Mouse (Mus musculus): ENCODE measurements around the gene Pdzrn3.

Pdzrn3 gene

DNA sequence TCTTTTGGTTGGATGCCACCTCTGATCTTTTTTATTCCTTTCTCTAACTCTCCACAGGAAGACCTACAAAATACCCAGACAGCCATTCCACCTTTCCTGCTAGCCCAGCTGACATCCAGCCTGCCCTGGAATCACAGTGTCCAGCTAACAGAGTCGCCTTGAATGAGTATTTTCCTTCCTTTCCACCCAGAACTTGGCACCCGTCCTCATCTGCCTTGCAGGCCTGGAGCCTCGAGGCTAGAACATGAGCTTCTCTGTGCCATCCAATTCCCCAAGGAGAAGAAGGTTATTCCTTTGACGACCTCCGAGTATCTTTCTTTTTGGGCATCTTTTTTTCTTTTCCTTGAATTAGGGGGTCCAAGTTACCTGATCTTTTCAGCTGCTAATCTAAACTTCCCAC, 181.8 kb downstream of the Pdzrn3 start:
- DNase-seq (ENCODE audit: low spot score): no peak

- no peak for DNase-seq (ENCODE audit: low spot score)
These were observed 183.2 kb downstream of the Pdzrn3 start for GRCm38 (mm10) chr6:101194386-101194925.

- no peak for DNase-seq (ENCODE audit: low spot score)
These were observed 186.1 kb downstream of the Pdzrn3 start for GRCm38 (mm10) chr6:101191576-101191975.

DNA sequence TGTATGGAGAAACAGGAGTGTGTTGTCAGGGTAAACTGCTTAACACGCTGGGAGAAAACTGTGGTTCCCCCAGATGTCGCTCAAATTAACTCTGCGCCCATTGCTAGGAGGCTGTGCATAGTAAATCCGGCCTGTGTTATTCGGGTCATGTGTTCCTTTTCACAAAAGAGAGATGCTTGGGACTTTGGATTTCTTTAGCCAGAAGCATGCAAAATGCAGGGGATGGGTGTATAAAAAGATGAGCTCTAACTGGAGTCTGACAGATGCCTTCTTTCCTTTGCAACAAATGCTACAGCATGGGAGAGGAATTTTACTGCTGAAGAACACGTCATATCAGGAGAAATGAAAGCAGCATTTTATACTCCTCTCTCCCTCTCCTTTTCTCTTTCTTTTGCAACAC, 190.4 kb downstream of the Pdzrn3 start:
- no peak for DNase-seq (ENCODE audit: low spot score)

GRCm38 (mm10) chr6:101186887-101187286, 190.8 kb downstream of the Pdzrn3 start:
- no peak for DNase-seq (ENCODE audit: low spot score)

DNA sequence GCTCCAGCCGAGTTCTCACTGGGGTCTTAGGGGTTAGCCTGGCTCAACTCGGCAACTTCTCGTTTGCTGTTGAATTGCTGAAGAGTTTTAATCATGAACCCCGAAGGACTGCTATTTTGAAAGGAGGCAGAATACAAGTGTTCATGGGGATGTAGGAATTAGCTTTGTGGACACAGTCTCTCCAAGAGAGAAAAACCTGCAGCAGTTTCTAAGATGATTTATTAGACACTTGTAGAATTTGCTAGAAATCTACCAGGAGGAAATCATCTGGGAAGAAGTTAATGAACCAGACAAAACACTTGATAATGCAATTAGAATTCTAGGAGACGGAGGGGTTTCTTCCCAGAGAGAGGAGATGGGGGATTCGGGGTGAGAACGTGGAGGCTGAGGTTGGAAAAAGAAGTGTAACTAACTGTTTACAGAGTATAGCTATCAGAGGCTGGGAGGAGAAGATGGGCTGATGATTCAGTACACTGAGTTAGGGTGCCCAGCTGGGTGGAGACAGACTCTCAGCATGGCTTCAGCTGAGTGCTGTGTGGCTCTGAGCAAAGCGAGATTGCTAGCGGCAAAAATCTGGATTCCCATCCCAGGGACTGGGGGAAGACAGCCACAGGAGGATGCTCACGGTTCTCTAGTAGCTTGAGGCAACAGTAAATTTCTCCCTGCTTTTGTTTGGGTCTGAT, 193.5 kb downstream of the Pdzrn3 start:
- DNase-seq (ENCODE audit: low spot score): no peak

DNA sequence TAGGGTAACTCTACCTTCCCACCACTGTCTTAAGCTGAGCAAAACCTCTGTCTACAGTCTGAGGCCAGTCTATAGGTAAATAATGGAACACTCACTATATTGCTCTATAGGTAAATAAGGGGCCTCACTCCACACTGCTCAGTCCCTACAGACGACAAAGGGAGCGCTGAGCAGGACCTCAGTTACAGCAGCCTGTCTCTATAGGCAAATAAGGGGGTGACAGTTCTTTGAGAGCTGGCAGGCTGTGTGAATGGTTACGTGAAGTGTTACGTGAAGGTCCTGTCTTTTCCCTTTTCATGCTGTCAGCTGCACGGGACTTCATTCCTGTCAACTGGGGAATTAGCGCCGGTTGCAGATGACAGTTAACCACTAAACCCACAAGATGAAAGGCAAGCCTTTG, 207.0 kb downstream of the Pdzrn3 start:
- no peak for DNase-seq (ENCODE audit: low spot score)

DNA sequence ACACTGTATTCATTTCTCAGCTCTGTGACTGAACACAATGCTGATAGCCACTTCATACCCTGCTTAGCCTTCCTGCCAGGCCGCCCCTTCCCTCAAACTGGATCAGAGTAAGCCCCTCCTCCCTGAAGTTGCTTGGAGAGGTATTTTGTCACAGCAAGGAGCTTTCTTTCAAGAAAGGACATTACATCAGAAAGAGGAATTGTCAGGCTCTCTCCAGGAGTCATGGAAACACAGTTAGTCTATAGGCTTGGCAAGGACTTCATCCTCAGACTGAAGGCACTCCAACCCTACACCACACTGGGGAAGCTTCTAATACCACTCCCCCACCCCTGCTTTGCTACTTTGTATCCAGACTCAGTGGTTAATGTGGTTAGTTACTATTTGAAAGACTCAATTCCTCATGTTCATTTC, 224.2 kb downstream of the Pdzrn3 start:
- no peak for DNase-seq (ENCODE audit: low spot score)

DNA sequence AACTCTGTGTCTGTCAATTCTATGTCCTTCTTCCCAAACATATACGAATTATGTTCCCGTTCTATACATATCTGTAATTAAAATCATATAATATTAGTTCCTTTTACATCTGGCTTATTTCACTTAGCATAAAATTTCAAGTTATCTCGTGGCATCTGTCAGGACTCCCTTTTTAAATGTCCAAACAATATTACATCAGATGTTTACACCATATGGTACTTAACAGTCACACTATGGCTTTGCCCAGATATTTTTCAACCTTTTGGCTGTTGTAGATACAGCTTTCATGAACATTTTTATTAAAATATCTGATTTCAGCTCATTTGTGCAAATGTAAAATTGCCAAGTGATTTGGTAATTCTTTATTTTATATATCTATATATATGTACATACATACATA, 242.3 kb downstream of the Pdzrn3 start:
- no peak for DNase-seq (ENCODE audit: low spot score)

DNA sequence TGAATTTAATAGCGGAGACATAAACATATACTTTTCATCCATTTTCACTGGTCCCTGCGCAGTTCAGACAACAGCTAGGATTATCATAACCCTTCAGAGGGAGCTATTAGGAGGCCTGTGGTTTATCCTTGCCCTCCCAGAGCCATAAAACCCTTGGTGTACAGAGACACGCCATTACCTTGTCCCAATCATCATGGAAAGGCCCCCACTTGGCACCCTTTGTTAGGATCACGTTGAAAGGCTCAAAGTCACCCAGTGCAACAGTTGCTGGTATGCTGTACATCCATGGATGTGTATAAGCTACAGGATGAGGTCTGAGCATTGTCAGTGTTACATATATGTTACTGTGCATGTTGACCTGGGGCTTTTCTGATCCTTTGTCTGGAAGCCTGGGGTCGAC, 252.3 kb downstream of the Pdzrn3 start:
- no peak for DNase-seq (ENCODE audit: low spot score)

GRCm38 (mm10) chr6:101108951-101109350, 268.7 kb downstream of the Pdzrn3 start:
- no peak for DNase-seq (ENCODE audit: low spot score)

- DNase-seq (ENCODE audit: low spot score): no peak
These were observed 274.2 kb downstream of the Pdzrn3 start for GRCm38 (mm10) chr6:101103506-101103905.

DNA sequence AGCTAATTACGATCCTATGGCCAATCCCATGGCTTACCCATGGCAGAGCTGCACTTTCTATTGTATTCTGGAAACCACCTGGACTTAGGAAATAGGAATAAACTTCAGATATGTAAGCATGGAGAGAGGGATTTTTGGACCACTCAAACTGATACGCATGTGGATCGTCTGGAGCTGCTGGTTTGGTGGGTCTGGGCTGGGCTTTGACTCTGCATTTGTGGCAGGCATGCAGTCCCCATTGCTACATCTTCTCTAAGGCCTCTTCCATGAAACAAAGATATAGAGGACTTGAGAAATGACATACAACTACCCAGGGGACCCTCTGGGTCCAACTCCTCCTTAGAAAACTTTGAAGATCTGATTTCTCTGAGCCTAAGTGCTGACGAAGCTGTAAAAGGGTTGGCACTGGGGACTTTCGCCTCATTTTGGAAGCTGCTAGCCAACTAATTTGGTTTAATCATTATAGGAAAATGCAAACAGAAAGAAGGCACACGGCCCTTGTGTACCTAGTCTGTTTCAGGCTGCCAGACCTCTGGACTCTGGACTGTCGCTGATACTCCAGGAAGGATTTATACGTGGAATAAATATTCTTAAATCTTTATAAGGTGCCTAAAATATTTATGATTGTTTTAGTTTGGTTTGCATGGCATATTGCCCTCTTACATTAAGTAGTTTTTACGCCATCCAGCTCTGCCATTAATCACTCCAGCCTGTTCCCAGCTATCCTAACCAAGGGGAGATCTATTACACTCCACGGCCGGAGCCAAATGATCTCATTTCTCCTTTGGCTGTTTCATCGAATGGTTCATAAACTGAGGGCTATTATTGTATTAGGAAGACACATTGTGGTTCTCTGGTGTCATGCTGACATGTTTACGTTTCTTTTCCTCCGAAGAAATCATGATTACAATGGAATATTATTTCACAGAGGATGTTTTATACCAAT, 275.7 kb downstream of the Pdzrn3 start:
- no peak for DNase-seq (ENCODE audit: low spot score)

Data from testis, postnatal 10 days (tissue).